Mouse (Mus musculus) urinary bladder, postnatal 4 days (tissue): ENCODE data around the gene Gm17783.
"Not testable (repeated sequence)": the region's sequence is repeated elsewhere in the genome, so short reads cannot be mapped to it uniquely, and the experiment has no call there.

ENCODE experiments used
- DNase-seq, 2 experiments: peaks; one replicate each; pipeline ENCODE4 v3.0.0; 2021 to 2022; ENCODE audit warnings: low spot score in 2 of 2

Gene Gm17783

DNA sequence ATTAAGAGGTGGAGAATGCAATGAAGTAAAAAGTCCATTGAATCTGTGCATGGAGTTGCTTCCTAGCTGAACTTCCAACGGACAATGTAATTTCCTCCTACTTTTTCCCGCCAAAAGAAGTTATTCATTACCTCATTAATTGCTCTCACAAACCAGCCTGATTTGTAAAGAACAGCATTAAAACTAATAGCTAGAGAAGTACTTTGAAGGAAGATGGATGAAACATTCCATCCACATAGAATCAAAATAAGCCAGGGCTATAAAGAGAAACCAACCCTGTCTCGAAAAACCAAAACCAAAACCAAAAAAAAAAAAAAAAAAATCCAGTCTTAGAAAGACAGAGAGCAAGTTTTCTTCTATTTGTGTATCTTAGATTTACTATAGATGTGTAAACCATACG, at the start of gene Gm17783:
TSS of gene Gm17783 (minus strand) at position 101 of the 400 bp plus-strand sequence.
- DNase-seq = no peak

DNA sequence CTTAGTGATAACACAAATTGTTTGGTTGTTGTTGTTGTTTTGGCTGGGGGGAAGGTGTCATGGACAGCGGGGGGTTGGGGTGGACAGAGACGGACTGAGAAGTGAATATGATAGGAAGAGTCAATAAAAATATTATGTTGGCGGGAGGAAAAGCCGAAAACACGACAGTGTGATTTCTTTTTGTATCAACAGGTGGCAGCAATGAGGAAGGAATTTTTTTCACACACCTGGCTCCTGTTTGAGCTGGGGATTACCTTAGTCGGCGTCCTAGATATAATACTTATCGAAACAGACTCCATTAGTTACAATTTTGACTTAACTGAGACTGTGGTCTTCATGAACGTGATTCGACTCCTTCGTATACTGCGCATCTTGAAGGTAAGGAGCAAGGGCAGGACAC, 48.0 kb upstream of the Gm17783 start:
- DNase-seq = no peak

DNA sequence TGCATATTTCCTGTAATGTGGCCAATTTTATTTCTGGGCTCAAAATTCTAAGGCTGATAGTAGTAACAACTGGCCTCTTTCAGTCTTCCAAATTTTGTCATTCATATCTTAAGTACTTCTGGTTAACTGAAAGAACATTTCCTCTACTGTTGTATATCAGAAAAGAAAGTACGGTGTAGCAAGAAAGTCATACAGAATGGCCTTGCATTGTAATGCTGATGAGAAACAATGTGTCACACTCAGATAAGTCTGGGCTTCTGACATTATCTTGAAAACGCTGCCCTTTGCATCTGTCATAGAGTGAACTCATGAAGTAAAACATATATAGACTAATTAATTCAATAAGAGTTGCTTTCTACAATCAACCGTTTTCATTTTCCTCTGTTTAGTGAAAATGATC, 40.5 kb upstream of the Gm17783 start:
- no peak for DNase-seq

DNA sequence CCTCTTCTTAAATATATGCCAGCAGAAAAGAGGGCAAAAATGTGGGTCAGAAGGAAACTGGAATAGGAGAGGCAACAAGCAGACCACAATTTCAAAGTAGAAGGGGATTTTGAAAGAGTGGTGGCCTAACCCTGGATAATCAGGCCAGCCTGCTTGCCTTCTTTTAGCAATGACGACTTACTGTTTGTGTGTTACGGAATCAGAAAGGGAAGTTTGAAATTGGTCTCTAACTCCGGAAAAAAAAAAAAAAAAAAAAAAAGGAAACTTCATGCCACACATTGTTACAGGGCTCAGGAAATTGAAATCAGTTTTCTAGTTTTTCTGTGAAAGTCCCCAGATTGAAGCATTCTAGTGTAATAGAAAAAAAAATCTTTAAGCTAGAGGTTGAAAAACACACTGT, 29.9 kb upstream of the Gm17783 start:
- DNase-seq = no peak

DNA sequence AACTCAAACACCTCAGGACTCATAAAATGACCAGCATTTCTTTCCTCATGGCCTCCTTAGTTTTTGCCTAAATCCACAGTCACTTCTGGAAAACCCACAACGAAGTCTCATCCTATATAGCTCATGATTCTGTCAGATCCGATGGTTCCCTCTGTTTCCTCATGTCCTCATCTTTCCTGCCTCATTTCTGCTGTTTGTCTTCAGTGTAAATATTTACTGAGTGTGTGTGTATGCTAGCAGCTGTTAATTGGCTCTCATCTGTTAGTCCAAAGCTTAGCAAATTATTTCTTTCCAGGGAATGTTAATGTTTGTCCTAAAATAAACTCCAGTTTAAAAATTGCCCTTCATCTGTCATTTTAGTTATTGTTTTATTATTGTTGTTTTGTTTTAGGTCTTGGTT, 19.7 kb upstream of the Gm17783 start:
- DNase-seq = no peak

DNA sequence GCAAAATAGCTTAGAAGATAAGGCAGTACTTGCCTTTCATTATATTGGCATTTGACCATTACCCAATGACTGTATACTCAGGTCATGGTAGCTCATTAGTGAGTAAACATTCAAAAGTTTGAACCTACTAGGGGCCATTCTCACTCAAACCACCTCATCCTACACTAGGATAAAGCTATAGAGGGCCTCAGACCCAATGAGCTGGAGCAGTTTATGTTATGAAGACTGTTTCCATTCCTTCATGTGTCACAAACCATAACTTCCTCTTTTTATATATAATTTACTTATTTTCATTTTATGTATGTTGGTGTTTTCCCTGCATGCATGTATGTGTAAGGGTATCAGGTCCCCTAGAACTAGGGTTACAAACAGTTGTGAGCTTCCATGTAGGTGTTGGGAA, 16.1 kb upstream of the Gm17783 start:
- no peak for DNase-seq

DNA sequence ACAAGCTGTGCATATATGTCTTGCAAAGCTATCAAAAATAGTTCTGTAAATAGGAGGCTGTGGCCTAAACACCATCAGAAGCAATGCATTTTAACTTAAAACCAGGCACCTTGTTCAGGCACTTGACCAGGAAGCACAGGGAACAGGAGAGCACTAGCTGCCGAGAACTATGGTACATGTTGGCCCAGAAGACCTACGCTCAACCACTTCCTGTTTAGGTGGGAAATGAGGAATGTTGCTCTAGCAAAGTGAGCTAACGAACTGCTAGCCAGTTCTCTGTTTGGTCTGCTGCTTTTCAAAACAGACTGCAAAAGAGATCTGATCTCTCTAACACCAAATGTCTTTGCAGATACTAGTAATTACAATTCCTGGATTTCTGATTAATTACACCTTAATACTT, 12.5 kb upstream of the Gm17783 start:
- no peak for DNase-seq

DNA sequence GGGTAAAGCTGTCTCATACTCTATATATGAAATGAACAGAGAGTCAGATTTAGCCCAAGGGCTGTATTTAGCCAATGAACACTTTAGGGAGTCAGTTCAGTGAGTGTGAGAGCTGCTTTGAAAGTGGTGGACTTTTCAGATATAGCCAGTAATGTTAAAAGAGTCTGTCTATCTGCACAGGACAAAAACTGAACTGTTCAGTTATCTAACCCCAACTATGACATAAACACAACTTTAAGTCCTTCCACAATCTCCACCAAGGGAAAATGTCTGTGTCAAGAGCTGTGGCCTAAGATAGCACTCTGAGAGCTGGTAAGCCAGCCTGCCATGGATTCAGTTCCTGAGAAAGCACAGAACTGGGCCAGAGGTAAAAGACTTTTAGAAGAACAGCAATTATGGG, 10.3 kb upstream of the Gm17783 start:
- DNase-seq = no peak

DNA sequence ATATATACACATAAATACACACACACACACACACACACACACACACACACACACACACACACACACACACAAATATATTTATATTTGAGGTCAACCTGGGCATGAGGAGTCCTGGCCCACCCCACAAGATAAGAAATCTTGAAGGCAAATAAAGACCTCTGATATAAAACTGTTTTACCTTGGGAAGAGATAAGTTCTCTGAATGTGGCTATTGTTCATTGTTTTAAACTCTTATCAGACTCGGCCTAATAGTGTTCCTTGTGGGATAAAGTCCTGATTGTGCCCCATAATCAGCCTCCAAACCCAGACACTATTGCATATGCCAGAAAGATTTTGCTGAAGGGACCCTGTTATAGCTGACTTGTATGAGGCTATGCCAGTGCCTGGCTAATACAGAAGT, 6.5 kb upstream of the Gm17783 start:
- not testable (repeated sequence) for DNase-seq

DNA sequence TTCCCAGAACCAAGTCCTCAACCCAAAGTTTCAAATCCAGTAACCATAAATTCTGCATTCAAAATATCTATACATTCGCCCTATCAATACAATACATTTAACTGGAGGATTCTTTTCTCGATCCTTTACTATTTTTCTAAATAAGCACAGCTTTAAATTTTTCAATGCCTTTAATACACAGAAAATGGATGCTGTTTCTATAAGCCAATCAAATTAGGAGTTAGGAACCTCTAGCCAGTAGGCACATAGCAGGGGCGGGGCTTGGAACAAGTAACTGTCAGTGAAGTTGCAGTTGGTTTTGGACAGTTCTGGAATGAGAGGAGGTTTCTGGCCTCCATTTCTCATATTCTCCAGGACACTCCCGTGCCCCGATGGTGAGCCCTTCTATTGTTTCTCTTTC, 3.2 kb upstream of the Gm17783 start, which contains the start of gene Slc9c1:
TSS of gene Slc9c1 (plus strand) at position 301 of the 400 bp plus-strand sequence.
- no peak for DNase-seq

DNA sequence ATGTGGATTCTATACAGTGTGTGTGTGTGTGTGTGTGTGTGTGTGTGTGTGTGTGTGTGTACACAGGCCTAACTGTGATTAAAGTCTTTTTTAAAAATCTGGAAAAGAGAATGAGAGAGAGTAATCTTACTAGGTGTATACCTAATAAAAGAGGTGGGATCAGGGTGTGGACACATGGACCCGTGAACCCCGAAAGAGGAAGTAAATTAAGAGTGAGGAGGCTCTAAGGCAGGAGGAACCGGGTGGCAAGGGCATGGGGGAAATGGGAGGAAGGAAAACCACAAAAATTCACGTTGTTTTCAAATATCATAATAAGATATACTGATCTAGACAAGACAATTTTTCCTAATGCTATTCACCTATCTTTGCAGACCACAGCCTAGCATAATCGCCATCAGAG, 6.3 kb downstream of the Gm17783 start:
- no peak for DNase-seq

DNA sequence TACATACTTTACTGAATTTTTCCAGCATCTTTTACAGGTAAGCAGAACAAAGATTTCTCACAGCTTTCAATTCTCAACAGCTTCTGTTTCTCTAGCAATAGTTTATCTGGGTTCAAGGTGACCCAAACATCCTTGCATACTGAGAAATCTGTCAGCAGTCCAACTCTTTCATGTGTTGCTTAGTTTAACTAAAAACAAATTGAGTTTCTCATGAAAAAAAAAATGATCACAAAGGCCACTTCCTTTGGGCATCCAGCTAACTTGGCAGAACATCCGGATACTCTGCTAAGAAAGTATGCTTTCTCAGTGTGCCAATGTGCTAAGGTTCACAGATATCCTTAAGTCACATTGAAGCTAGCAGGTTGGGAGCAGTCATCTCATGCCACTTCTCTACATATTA, 36.5 kb downstream of the Gm17783 start:
- DNase-seq = no peak

DNA sequence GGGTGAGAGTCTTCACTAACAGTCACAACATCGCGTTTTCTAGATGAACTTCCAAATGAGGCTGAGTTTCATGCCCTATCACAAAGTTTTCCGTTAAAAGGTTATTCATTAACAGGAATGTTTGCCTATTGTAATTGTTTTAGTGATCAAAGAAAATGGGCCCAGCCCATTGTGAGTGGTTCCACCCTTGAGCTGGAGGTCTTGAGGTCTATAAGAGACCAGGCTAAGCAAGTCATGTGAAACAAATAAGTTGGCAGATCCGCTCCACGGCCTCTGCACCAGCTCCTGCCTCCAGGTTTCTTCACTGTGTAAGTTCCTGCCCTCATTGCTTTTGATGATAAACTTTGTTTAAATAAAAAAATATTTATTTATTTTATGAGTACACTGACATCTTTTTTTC, 38.9 kb downstream of the Gm17783 start, which contains the start of gene Gm609:
TSS of gene Gm609 (minus strand) at position 43 of the 400 bp plus-strand sequence.
- DNase-seq = no peak

DNA sequence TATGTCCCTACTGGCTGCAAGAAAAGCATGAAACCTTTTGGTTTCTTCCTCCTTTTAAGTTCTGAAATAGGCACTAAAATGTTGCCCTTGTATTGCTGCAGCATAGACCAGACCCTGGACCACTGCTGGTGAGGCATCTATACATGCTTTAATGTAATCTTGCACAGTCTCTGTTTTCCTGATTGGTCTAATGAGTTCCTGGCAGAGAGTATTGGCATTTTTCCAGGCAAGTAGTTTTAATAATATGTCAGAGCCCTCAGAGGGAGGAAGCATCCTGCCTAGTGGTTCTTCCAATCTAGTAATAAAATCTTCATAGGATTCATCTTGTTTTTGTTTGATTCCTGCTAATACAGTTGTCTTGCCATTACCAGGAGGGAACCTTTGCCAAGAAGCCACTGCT, 54.9 kb downstream of the Gm17783 start:
- no peak for DNase-seq

DNA sequence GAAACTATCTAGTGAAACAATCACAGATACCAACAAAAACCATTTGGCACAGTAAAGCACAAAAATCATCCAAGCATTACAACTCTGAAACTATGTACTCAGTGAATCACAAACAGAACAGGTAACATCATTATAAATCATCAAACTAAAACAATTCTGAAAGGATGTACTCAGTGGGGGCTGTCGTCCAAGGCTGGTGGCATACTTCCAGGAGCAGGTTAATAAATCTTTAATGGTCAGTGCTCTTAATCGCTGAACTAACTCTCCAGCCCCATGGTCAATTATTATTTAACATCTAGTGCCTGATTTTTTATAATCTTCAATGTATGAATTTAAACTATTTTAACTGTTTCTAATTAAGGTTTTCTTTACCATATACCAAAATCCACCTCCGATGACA, 60.0 kb downstream of the Gm17783 start:
- not testable (repeated sequence) for DNase-seq
